Mouse (Mus musculus): ENCODE results near the gene Ctsk. TPM values are rescaled to one million over a fixed set of nuclear protein-coding genes. Genes with fewer than 3 reads are reported as not detected.

The Ctsk gene
- polyA plus RNA-seq, 1 experiment from 2014 or later: 4.3 TPM

Other genes with a start within 250 kb of the Ctsk start
- not detected in 2 replicates for gene Bnipl, start 248.1 kb upstream of the Ctsk start, polyA plus RNA-seq (2015; fragmentation: Nextera tagmentation; extraction: Ambion mirVana)
- gene Mindy1, start 217.9 kb upstream of the Ctsk start, polyA plus RNA-seq (2015; fragmentation: Nextera tagmentation; extraction: Ambion mirVana): 39.6 and 40.0 TPM in 2 replicates
- gene Prune1, start 217.2 kb upstream of the Ctsk start, polyA plus RNA-seq (2015; fragmentation: Nextera tagmentation; extraction: Ambion mirVana): 28.4 and 32.7 TPM in 2 replicates
- 0.52 and 1.1 TPM in 2 replicates for gene Anxa9, start 192.1 kb upstream of the Ctsk start, polyA plus RNA-seq (2015; fragmentation: Nextera tagmentation; extraction: Ambion mirVana)
- 98.4 and 103 TPM in 2 replicates for gene Cers2, start 184.5 kb upstream of the Ctsk start, polyA plus RNA-seq (2015; fragmentation: Nextera tagmentation; extraction: Ambion mirVana)
- 45.4 and 51.8 TPM in 2 replicates for gene Setdb1, start 142.1 kb upstream of the Ctsk start, polyA plus RNA-seq (2015; fragmentation: Nextera tagmentation; extraction: Ambion mirVana)
- not detected in 2 replicates for gene 4930558C23Rik, start 96.4 kb upstream of the Ctsk start, polyA plus RNA-seq (2015; fragmentation: Nextera tagmentation; extraction: Ambion mirVana)
- 24.8 and 28.1 TPM in 2 replicates for gene Arnt, start 64.9 kb upstream of the Ctsk start, polyA plus RNA-seq (2015; fragmentation: Nextera tagmentation; extraction: Ambion mirVana)
- gene Ctss, start 27.5 kb downstream of the Ctsk start, polyA plus RNA-seq (2015; fragmentation: Nextera tagmentation; extraction: Ambion mirVana): 6.5 and 7.6 TPM in 2 replicates
- not detected in 2 replicates for gene Hormad1, start 60.4 kb downstream of the Ctsk start, polyA plus RNA-seq (2015; fragmentation: Nextera tagmentation; extraction: Ambion mirVana)
- 35.6 and 36.6 TPM in 2 replicates for gene Golph3l, start 89.7 kb downstream of the Ctsk start, polyA plus RNA-seq (2015; fragmentation: Nextera tagmentation; extraction: Ambion mirVana)
- 98.1 and 108 TPM in 2 replicates for gene Ensa, start 125.7 kb downstream of the Ctsk start, polyA plus RNA-seq (2015; fragmentation: Nextera tagmentation; extraction: Ambion mirVana)
- gene Mcl1, start 159.5 kb downstream of the Ctsk start, polyA plus RNA-seq (2015; fragmentation: Nextera tagmentation; extraction: Ambion mirVana): 40.3 and 44.0 TPM in 2 replicates
- gene Adamtsl4, start 188.7 kb downstream of the Ctsk start, polyA plus RNA-seq (2015; fragmentation: Nextera tagmentation; extraction: Ambion mirVana): 0.53 and 0.80 TPM in 2 replicates
- 9.5 and 12.2 TPM in 2 replicates for gene Ecm1, start 240.3 kb downstream of the Ctsk start, polyA plus RNA-seq (2015; fragmentation: Nextera tagmentation; extraction: Ambion mirVana)

All from forebrain, embryonic 13.5 days (tissue).